Mouse (Mus musculus): ENCODE measurements at regions not wholly inside any gene's neighbourhood (a gene's known extent, or its start where the extent isn't known, plus 50 kb on each side); places are given as distances from the start of the nearest gene placed in this dataset.
A peak's percentile ranks its signal among the peaks of the same experiment; 100 is the strongest.

- no peak overlapping the region for H3K4me3 ChIP-seq (ENCODE audit: low read depth, low read length)
- H3K36me3 ChIP-seq (replicated peaks; ENCODE audit: control insufficient read depth, insufficient read depth, low read length), result no peaks in the 10 kb centered on the region
- DNase-seq (ENCODE audit: low spot score), result no peak
- H3K4me1 ChIP-seq (ENCODE audit: control insufficient read depth, insufficient read depth), result 0 out of 2 replicates have a peak, but pooled peaks cover 7% of the 10 kb centered on the region
- H3K9me3 ChIP-seq (replicated peaks; ENCODE audit: control insufficient read depth, low read length), result no peaks in the 10 kb centered on the region
- ATAC-seq (ENCODE audit: insufficient read depth, low read depth), result no peak
- H3K9ac ChIP-seq (replicated peaks; ENCODE audit: low read depth, low read length), result no peak overlapping the region
- no peak overlapping the region for H3K27ac ChIP-seq (ENCODE audit: low read depth)
- no peaks in the 10 kb centered on the region for H3K27me3 ChIP-seq (ENCODE audit: control insufficient read depth, insufficient read depth, low read length)
- H3K4me2 ChIP-seq (ENCODE audit: low read depth, low read length), result no peak overlapping the region
- WGBS, result 89% methylated on average over 6 of the region's 6 CpGs
- TF ChIP-seq EP300 (IDR thresholded peaks at IDR 0.05; ENCODE audit: low read depth), result no peak
- no peak for TF ChIP-seq CTCF (IDR thresholded peaks at IDR 0.05; ENCODE audit: low read depth)
Measured at GRCm38 (mm10) chr3:105366806-105367205, 85.3 kb upstream of the Kcnd3 start.

- no peaks in the 10 kb centered on the region for H3K9me3 ChIP-seq (replicated peaks; ENCODE audit: control insufficient read depth, low read length)
- no peak overlapping the region for H3K4me2 ChIP-seq (ENCODE audit: low read depth, low read length)
- WGBS, result 82% methylated on average over 8 of the region's 8 CpGs
- no peak for TF ChIP-seq EP300 (IDR thresholded peaks at IDR 0.05; ENCODE audit: low read depth)
- no peak for TF ChIP-seq CTCF (IDR thresholded peaks at IDR 0.05; ENCODE audit: low read depth)
- no peak overlapping the region for H3K27ac ChIP-seq (ENCODE audit: low read depth)
- no peaks in the 10 kb centered on the region for H3K27me3 ChIP-seq (ENCODE audit: control insufficient read depth, insufficient read depth, low read length)
- no peak overlapping the region for H3K4me3 ChIP-seq (ENCODE audit: low read depth, low read length)
- H3K36me3 ChIP-seq (replicated peaks; ENCODE audit: control insufficient read depth, insufficient read depth, low read length), result no peaks in the 10 kb centered on the region
- DNase-seq (ENCODE audit: low spot score), result no peak
- H3K9ac ChIP-seq (replicated peaks; ENCODE audit: low read depth, low read length), result no peak overlapping the region
- H3K4me1 ChIP-seq (ENCODE audit: control insufficient read depth, insufficient read depth), result 0 out of 2 replicates have a peak, but pooled peaks cover 7% of the 10 kb centered on the region
- no peak for ATAC-seq (ENCODE audit: insufficient read depth, low read depth)
Measured at GRCm38 (mm10) chr3:105367972-105368371, 84.2 kb upstream of the Kcnd3 start.

- no peak for ATAC-seq (ENCODE audit: insufficient read depth, low read depth)
Measured at GRCm38 (mm10) chr3:105372371-105372828, 79.7 kb upstream of the Kcnd3 start.

DNA sequence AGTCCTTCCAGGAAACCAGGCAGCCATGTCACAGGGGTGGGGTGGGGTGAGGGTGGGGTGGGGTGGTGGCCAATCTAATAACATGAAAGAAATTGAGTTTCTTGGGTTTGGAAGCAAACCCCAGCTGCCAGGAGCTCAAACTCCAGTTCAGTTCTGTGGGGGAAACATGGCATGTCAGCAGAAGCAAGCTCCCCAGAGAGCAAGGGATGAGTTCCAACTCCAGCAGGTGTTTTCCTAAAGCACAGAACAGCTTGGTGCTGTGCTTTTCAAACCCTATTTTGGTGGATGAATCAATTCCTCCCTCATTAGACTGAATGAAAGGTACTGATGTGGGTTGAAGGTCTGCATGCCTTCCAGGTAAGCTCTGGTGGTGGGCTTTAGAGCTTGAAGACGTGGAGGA lies 77.8 kb upstream of the Kcnd3 start:
- 75% methylated on average over 1 of the region's 1 CpGs for WGBS
- Histone ChIP-seq H3K4me3 (ENCODE audit: low read depth, low read length) (no peak overlapping the region), H3K9ac (replicated peaks; ENCODE audit: low read depth, low read length) (no peak overlapping the region), H3K4me1 (ENCODE audit: control insufficient read depth, insufficient read depth) (peaks cover 20% of the 10 kb centered on the region), H3K36me3 (replicated peaks; ENCODE audit: control insufficient read depth, insufficient read depth, low read length) (no peaks in the 10 kb centered on the region), H3K9me3 (replicated peaks; ENCODE audit: control insufficient read depth, low read length) (no peaks in the 10 kb centered on the region), H3K27me3 (ENCODE audit: control insufficient read depth, insufficient read depth, low read length) (no peaks in the 10 kb centered on the region), H3K4me2 (ENCODE audit: low read depth, low read length) (no peak overlapping the region), H3K27ac (ENCODE audit: low read depth) (no peak overlapping the region)
- ATAC-seq (ENCODE audit: insufficient read depth, low read depth), result no peak
- DNase-seq (ENCODE audit: low spot score), result no peak
- TF ChIP-seq EP300 (IDR thresholded peaks at IDR 0.05; ENCODE audit: low read depth), result no peak
- no peak for TF ChIP-seq CTCF (IDR thresholded peaks at IDR 0.05; ENCODE audit: low read depth)

More at GRCm38 (mm10) chr3:105372371-105372828, 79.7 kb upstream of the Kcnd3 start:
- no peak for TF ChIP-seq CTCF (IDR thresholded peaks at IDR 0.05; ENCODE audit: low read depth)
- no peak for TF ChIP-seq EP300 (IDR thresholded peaks at IDR 0.05; ENCODE audit: low read depth)
- H3K27me3 ChIP-seq (ENCODE audit: control insufficient read depth, insufficient read depth, low read length), result no peaks in the 10 kb centered on the region
- no peak for DNase-seq (ENCODE audit: low spot score)
- H3K36me3 ChIP-seq (replicated peaks; ENCODE audit: control insufficient read depth, insufficient read depth, low read length), result no peaks in the 10 kb centered on the region
- H3K4me2 ChIP-seq (ENCODE audit: low read depth, low read length), result no peak overlapping the region
- 80% methylated on average over 6 of the region's 6 CpGs for WGBS
- no peak overlapping the region for H3K9ac ChIP-seq (replicated peaks; ENCODE audit: low read depth, low read length)
- H3K4me1 ChIP-seq (ENCODE audit: control insufficient read depth, insufficient read depth), result peaks cover 20% of the 10 kb centered on the region
- H3K27ac ChIP-seq (ENCODE audit: low read depth), result no peak overlapping the region
- no peak overlapping the region for H3K4me3 ChIP-seq (ENCODE audit: low read depth, low read length)
- no peaks in the 10 kb centered on the region for H3K9me3 ChIP-seq (replicated peaks; ENCODE audit: control insufficient read depth, low read length)

DNA sequence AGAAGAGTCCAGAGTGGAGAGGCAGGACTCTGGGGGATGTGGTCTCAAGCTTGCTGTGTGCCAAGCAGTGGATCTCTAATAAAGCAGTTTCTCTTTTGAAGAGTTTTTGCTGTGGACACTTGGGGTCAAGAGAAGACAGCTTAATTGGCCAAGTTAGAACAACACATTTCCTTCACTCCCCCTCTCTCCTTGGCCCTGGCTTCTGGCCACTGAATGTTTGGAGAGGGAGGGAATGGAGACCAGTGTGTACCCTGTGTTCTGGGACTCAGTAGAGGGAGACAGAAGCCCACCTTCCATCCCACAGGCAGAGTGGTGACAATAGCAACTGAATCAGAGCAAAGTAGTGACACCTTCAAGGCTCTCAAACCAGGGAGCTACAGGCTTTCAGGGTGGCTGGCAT lies 77.3 kb upstream of the Kcnd3 start:
- H3K4me3 ChIP-seq (ENCODE audit: low read depth, low read length), result no peak overlapping the region
- H3K9me3 ChIP-seq (replicated peaks; ENCODE audit: control insufficient read depth, low read length), result no peaks in the 10 kb centered on the region
- TF ChIP-seq CTCF (IDR thresholded peaks at IDR 0.05; ENCODE audit: low read depth) (peak; percentile 3; the same call in 1 of the 2 replicates), EP300 (IDR thresholded peaks at IDR 0.05; ENCODE audit: low read depth) (no peak)
- ATAC-seq (ENCODE audit: insufficient read depth, low read depth) (0 out of 2 replicates have a peak, but pooled peaks have one; percentile 31), DNase-seq (ENCODE audit: low spot score) (no peak)
- peak overlapping the region; percentile 60 for H3K4me2 ChIP-seq (ENCODE audit: low read depth, low read length)
- H3K9ac ChIP-seq (replicated peaks; ENCODE audit: low read depth, low read length), result no peak overlapping the region; the same call in 1 of the 2 replicates
- no peaks in the 10 kb centered on the region for H3K27me3 ChIP-seq (ENCODE audit: control insufficient read depth, insufficient read depth, low read length)
- peak overlapping the region; percentile 85 for H3K27ac ChIP-seq (ENCODE audit: low read depth)
- no peaks in the 10 kb centered on the region for H3K36me3 ChIP-seq (replicated peaks; ENCODE audit: control insufficient read depth, insufficient read depth, low read length)
- peaks cover 20% of the 10 kb centered on the region for H3K4me1 ChIP-seq (ENCODE audit: control insufficient read depth, insufficient read depth)

- Histone ChIP-seq H3K4me2 (ENCODE audit: low read depth, low read length) (peak overlapping the region; percentile 60), H3K4me3 (ENCODE audit: low read depth, low read length) (peak overlapping the region; percentile 48), H3K9ac (replicated peaks; ENCODE audit: low read depth, low read length) (peak overlapping the region; percentile 64), H3K9me3 (replicated peaks; ENCODE audit: control insufficient read depth, low read length) (no peaks in the 10 kb centered on the region), H3K4me1 (ENCODE audit: control insufficient read depth, insufficient read depth) (peaks cover 20% of the 10 kb centered on the region), H3K36me3 (replicated peaks; ENCODE audit: control insufficient read depth, insufficient read depth, low read length) (no peaks in the 10 kb centered on the region), H3K27ac (ENCODE audit: low read depth) (peak overlapping the region; percentile 85), H3K27me3 (ENCODE audit: control insufficient read depth, insufficient read depth, low read length) (no peaks in the 10 kb centered on the region)
- WGBS, result 27% methylated on average over 5 of the region's 5 CpGs
- no peak for TF ChIP-seq EP300 (IDR thresholded peaks at IDR 0.05; ENCODE audit: low read depth)
- TF ChIP-seq CTCF (IDR thresholded peaks at IDR 0.05; ENCODE audit: low read depth), result no peak
- DNase-seq (ENCODE audit: low spot score) (peak; percentile 76), ATAC-seq (ENCODE audit: insufficient read depth, low read depth) (peak; percentile 85)
Measured at GRCm38 (mm10) chr3:105375383-105375782, 76.7 kb upstream of the Kcnd3 start.

Measured in heart, postnatal 0 days (tissue).